Mouse (Mus musculus) hindbrain, embryonic 15.5 days (tissue): ENCODE results near the gene Tmem108. TPM values are rescaled to one million over a fixed set of nuclear protein-coding genes. Genes with fewer than 3 reads are reported as not detected.

Source experiments
- ATAC-seq: fragments of 200-750 bp; cut with Nextera tagmentation; 2 replicates; pipeline ENCODE4 v1.8.0; 2017; ENCODE audit warnings: low read depth, moderate number of reproducible peaks, moderate TSS enrichment; ENCODE audit not compliant: low FRiP score
- H3K27ac ChIP-seq: fragments of 300-500 bp; sonication (generic); replicated peaks from 2 replicates; pipeline ENCODE4 v1.5.1; 2015; ENCODE audit warnings: mild to moderate bottlenecking, inconsistent platforms
- H3K27me3 ChIP-seq: fragments of 300-500 bp; sonication (generic); 2 replicates; pipeline ENCODE4 v1.6.1; 2015; ENCODE audit warnings: control low read depth, inconsistent platforms
- H3K36me3 ChIP-seq: fragments of 300-500 bp; sonication (generic); 2 replicates; pipeline ENCODE4 v1.6.1; 2015; ENCODE audit warnings: control low read depth, inconsistent platforms
- H3K4me1 ChIP-seq: fragments of 300-500 bp; sonication (generic); replicated peaks from 2 replicates; pipeline ENCODE4 v1.6.1; 2015; ENCODE audit warnings: control low read depth, inconsistent platforms
- H3K4me2 ChIP-seq: fragments of 300-500 bp; sonication (generic); 2 replicates; pipeline ENCODE4 v1.6.1; 2015; ENCODE audit warnings: moderate library complexity, mild to moderate bottlenecking, inconsistent platforms
- H3K4me3 ChIP-seq: fragments of 300-500 bp; sonication (generic); 2 replicates; pipeline ENCODE4 v1.5.1; 2015; ENCODE audit warnings: mild to moderate bottlenecking, inconsistent platforms
- H3K9ac ChIP-seq: fragments of 300-500 bp; sonication (generic); 2 replicates; pipeline ENCODE4 v1.6.1; 2015; ENCODE audit warnings: inconsistent platforms
- H3K9me3 ChIP-seq: fragments of 300-500 bp; sonication (generic); 2 replicates; pipeline ENCODE4 v1.6.1; 2016; ENCODE audit warnings: control low read depth, inconsistent platforms
- WGBS: fragments of 180-500 bp; shearing (Covaris S2); methylation state at CpG from one replicate; pipeline ENCODE4 v1.1.7; 2015; 5-methylcytosine and 5-hydroxymethylcytosine counted together
- polyA plus RNA-seq: library from polyadenylated mRNA; unstranded; fragments of >200 nt; fragmentation: Nextera tagmentation; extraction: Ambion mirVana; gene quantifications from 2 replicates; pipeline ENCODE4 v1.2.1, GENCODE M21; 2015

Tmem108 gene
- polyA plus RNA-seq, 1 experiment from 2014 or later = 30.2 TPM

DNA sequence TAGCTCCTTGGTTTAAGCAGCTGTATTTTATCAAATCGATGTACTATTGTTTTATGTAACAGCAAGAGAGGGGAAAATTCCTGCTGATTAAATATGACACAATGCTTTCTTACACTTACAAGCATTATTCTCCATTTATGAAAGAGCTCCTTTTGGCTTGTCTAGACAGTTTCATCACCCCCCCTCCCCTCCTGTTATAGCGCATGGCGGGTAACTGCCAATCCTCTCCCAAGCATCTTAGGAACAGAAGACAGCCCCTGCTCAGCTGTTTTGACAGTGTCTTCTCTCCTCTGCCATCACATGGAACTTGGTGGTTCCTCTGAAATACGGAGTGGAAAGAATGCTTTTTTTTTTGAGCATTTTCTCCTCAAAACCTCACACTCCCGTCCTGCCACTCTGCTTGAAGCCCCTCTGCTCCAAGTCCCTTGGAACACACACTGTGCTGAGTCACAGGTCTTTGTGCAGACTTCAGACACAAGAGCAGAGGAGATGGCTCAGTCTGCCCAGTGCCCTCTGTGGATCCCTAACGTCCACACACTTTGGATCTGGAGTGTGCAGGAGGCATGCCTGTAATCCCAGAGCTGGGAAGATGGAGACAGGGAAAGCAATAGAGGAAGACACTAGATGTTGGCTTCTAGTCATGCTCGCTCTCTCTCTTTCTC, 237.8 kb downstream of the Tmem108 start:
- H3K36me3 ChIP-seq = no peaks in the 10 kb centered on the region
- no peak overlapping the region for H3K4me3 ChIP-seq
- 40% methylated on average over 7 of the region's 7 CpGs for WGBS
- no peak overlapping the region for H3K9ac ChIP-seq
- no peaks in the 10 kb centered on the region for H3K9me3 ChIP-seq
- no peaks in the 10 kb centered on the region for H3K27me3 ChIP-seq
- H3K4me2 ChIP-seq = no peak overlapping the region
- no peak for ATAC-seq
- H3K4me1 ChIP-seq = peaks cover 25% of the 10 kb centered on the region
- no peak overlapping the region for H3K27ac ChIP-seq

- no peak overlapping the region for H3K4me3 ChIP-seq
- H3K27me3 ChIP-seq = no peaks in the 10 kb centered on the region
- H3K9ac ChIP-seq = no peak overlapping the region
- no peaks in the 10 kb centered on the region for H3K36me3 ChIP-seq
- H3K4me2 ChIP-seq = no peak overlapping the region
- peaks cover 25% of the 10 kb centered on the region for H3K4me1 ChIP-seq
- no peak for ATAC-seq
- WGBS = 53% methylated on average over 6 of the region's 6 CpGs
- no peak overlapping the region for H3K27ac ChIP-seq
- no peaks in the 10 kb centered on the region for H3K9me3 ChIP-seq
These were observed 238.6 kb downstream of the Tmem108 start for GRCm38 (mm10) chr9:103523008-103523407.

DNA sequence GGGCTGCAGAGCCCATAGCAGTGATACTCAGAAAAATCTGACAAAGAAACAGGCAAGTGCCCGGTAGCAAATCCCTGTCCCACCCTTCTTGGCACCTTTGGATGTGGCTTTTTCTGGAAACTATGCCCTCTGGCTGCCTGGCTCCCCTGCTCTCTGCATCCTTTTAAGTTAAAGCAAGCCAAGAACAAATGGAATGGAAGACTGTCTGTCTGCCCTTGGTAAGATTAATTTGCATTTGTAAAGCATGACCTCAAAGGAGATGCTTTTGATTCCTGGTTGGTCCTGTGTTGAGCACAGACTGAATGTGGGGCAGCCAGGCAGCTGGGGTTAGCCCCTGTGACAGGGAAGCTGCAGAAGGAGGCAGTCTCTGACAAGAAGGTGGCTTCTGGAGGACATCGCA, 247.8 kb downstream of the Tmem108 start:
- WGBS = 36% methylated on average over 2 of the region's 2 CpGs
- no peak overlapping the region for H3K4me2 ChIP-seq
- no peaks in the 10 kb centered on the region for H3K9me3 ChIP-seq
- H3K4me1 ChIP-seq = no peaks in the 10 kb centered on the region
- H3K27me3 ChIP-seq = no peaks in the 10 kb centered on the region
- H3K27ac ChIP-seq = no peak overlapping the region
- ATAC-seq = no peak
- no peaks in the 10 kb centered on the region for H3K36me3 ChIP-seq
- no peak overlapping the region for H3K9ac ChIP-seq
- no peak overlapping the region for H3K4me3 ChIP-seq

DNA sequence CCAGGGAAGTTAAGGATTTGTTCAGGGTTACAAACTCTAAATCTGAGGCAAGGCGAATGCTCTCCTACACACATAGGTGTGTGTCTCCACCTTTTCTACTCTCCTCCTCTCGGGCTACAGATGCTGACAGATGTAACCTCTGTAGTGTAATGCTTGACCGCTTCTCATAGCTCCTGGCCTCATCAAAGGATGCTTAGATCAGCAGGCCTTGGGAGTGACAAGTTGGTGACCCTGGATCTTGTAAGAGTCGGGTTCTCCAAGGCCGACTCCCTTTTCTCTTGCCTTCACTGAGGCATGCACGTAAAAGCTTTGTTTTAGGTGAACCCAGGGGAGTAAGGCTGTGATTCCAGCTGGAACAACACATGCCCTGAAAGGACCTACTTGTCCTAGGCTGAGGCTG, 249.4 kb downstream of the Tmem108 start:
- Histone ChIP-seq H3K4me1 (no peaks in the 10 kb centered on the region; the same call in 1 of the 2 replicates), H3K4me2 (no peak overlapping the region), H3K4me3 (no peak overlapping the region), H3K9me3 (no peaks in the 10 kb centered on the region), H3K36me3 (no peaks in the 10 kb centered on the region), H3K27ac (no peak overlapping the region), H3K27me3 (no peaks in the 10 kb centered on the region), H3K9ac (no peak overlapping the region)
- 77% methylated on average over 6 of the region's 6 CpGs for WGBS
- no peak for ATAC-seq

GRCm38 (mm10) chr9:103506968-103507584, 254.6 kb downstream of the Tmem108 start:
- Histone ChIP-seq H3K27ac (no peak overlapping the region), H3K36me3 (no peaks in the 10 kb centered on the region), H3K4me3 (no peak overlapping the region), H3K4me1 (peaks cover 35% of the 10 kb centered on the region), H3K4me2 (no peak overlapping the region), H3K27me3 (no peaks in the 10 kb centered on the region), H3K9ac (no peak overlapping the region), H3K9me3 (no peaks in the 10 kb centered on the region)
- no peak for ATAC-seq
- WGBS = 72% methylated on average over 7 of the region's 7 CpGs

- Histone ChIP-seq H3K27me3 (no peaks in the 10 kb centered on the region), H3K9me3 (no peaks in the 10 kb centered on the region), H3K4me2 (no peak overlapping the region), H3K27ac (peak overlapping the region; percentile 39; the same call in 1 of the 2 replicates), H3K9ac (no peak overlapping the region), H3K4me3 (no peak overlapping the region), H3K36me3 (no peaks in the 10 kb centered on the region), H3K4me1 (peaks cover 48% of the 10 kb centered on the region)
- ATAC-seq = no peak
- WGBS = 34% methylated on average over 5 of the region's 5 CpGs
These were observed 256.6 kb downstream of the Tmem108 start for GRCm38 (mm10) chr9:103505067-103505466.

DNA sequence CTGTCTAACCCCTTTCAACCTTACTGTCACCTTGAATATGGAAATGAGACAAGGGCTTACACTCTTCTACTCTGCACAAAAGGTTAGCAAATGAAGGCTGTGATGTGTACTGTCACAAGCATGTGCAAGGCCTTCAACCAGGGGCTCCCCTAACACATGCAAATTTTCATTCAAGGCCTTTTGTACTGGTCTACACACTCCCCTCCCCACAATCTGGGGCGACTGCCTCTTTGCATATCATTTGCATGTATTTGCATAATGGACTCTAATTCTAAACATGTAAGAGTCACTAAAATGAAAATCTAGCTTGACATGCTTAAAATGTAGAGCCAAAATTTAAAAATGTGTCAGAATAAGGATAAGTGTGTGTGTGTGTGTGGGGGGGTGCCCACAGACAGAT, 257.0 kb downstream of the Tmem108 start:
- peak; percentile 76 for ATAC-seq
- no peak overlapping the region for H3K4me3 ChIP-seq
- H3K9ac ChIP-seq = no peak overlapping the region
- H3K27ac ChIP-seq = 0 out of 2 replicates have a peak overlapping the region, but pooled peaks have one; percentile 22
- no peak overlapping the region for H3K4me2 ChIP-seq
- no peaks in the 10 kb centered on the region for H3K9me3 ChIP-seq
- H3K27me3 ChIP-seq = no peaks in the 10 kb centered on the region
- H3K36me3 ChIP-seq = no peaks in the 10 kb centered on the region
- WGBS = 19% methylated on average over 1 of the region's 1 CpGs
- H3K4me1 ChIP-seq = peaks cover 48% of the 10 kb centered on the region

DNA sequence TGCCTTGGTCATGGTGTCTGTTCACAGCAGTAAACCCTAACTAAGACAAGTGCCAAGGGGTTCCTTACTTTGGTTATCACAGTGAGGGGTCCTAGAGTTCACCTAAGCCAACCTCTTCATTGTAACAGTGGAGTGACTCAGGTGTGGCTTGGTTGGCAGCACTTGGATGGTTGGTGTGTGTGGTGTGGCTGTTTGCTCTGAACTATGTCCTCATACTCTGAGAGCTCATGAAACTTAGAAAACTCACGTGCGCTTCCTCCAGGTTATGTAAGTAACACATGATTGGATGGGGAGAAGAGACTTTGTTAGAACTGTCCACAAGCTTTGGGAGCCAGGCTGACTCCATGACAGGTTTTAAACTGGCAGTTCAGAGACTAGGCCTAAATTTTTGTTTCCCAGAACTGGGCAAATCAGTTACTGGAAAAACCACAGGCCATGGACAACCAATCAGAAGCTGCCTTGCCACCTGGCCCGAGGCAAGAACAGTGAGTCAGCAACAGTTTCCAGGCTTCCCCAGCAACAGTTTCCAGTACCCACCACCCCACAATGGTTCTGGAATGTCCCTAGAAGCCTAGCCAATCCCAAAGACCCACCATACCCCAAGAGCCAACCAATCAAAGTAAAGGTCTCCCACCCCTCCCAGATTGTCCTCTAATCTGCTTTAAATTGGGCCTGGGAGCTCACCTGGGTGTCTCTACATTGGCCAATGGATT, 257.9 kb downstream of the Tmem108 start:
- no peak overlapping the region for H3K4me3 ChIP-seq
- H3K9me3 ChIP-seq = no peaks in the 10 kb centered on the region
- 92% methylated on average over 3 of the region's 3 CpGs for WGBS
- no peak for ATAC-seq
- H3K27ac ChIP-seq = no peak overlapping the region
- no peak overlapping the region for H3K9ac ChIP-seq
- peaks cover 3% of the 10 kb centered on the region; the same call in 1 of the 2 replicates for H3K27me3 ChIP-seq
- peaks cover 48% of the 10 kb centered on the region for H3K4me1 ChIP-seq
- H3K4me2 ChIP-seq = no peak overlapping the region
- H3K36me3 ChIP-seq = no peaks in the 10 kb centered on the region

GRCm38 (mm10) chr9:103502655-103503054, 259.0 kb downstream of the Tmem108 start:
- Histone ChIP-seq H3K4me3 (no peak overlapping the region), H3K4me2 (no peak overlapping the region), H3K36me3 (no peaks in the 10 kb centered on the region), H3K9me3 (no peaks in the 10 kb centered on the region), H3K4me1 (peaks cover 48% of the 10 kb centered on the region), H3K9ac (no peak overlapping the region), H3K27me3 (peaks cover 7% of the 10 kb centered on the region; the same call in 1 of the 2 replicates), H3K27ac (no peak overlapping the region)
- 61% methylated on average over 2 of the region's 2 CpGs for WGBS
- ATAC-seq = no peak

DNA sequence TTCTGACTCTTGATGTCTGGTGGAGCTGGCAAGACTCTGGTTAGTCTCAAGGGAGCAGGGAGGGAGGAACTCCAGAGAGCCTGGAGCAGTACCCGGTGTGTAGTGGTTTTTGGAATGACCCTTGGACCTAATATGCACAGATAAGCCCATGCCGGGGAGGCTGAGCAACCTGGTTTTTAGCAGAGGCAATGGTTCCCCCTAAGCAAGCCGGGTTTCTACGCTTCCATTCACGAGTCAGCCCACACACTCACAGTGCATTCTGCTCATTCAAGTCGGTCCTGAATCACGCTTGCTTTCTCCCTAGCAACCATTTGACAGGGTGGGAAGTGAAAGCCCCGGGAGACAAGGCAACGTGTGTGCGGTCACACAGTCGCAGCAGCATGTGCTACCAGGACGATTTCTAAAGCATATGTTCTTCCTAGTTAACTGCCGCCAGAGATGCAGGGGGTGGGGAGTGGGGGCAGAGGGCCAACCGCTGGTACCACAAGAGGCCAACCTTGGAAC, 259.7 kb downstream of the Tmem108 start:
- Histone ChIP-seq H3K36me3 (no peaks in the 10 kb centered on the region), H3K4me1 (peaks cover 46% of the 10 kb centered on the region), H3K4me3 (no peak overlapping the region), H3K9ac (no peak overlapping the region), H3K9me3 (no peaks in the 10 kb centered on the region), H3K27ac (0 out of 2 replicates have a peak overlapping the region, but pooled peaks have one; percentile 2), H3K4me2 (peak overlapping the region; percentile 18; the same call in 1 of the 2 replicates), H3K27me3 (peaks cover 9% of the 10 kb centered on the region; the same call in 1 of the 2 replicates)
- 4% methylated on average over 14 of the region's 14 CpGs for WGBS
- peak; percentile 74 for ATAC-seq

DNA sequence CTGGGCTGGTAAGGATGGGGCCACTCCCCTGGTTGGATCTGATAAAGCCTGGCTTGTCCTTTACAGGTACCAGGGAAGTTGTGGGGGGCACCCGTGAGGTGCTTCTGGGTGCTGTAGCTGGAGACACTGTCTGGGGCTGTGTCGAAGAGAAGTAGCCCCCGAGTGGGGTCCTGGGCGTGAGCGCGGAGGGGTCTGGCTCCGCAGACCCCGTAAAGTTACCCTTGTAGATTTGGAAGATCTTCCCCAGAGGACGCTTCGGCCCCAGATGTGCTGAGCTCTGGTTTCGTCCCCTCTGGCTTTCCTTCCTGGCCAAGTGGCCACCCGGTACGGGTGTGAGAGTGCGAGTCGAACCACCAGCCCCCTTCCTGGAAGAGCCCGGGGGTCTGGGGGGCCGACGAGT, 262.3 kb downstream of the Tmem108 start:
- Histone ChIP-seq H3K9ac (no peak overlapping the region), H3K9me3 (no peaks in the 10 kb centered on the region), H3K4me2 (no peak overlapping the region), H3K4me1 (peaks cover 36% of the 10 kb centered on the region), H3K36me3 (no peaks in the 10 kb centered on the region), H3K4me3 (no peak overlapping the region), H3K27me3 (peaks cover 9% of the 10 kb centered on the region; the same call in 1 of the 2 replicates), H3K27ac (no peak overlapping the region)
- ATAC-seq = no peak
- 80% methylated on average over 18 of the region's 18 CpGs for WGBS

- no peak overlapping the region for H3K27ac ChIP-seq
- H3K9me3 ChIP-seq = no peaks in the 10 kb centered on the region
- WGBS = 52% methylated on average over 8 of the region's 8 CpGs
- H3K27me3 ChIP-seq = peaks cover 9% of the 10 kb centered on the region; the same call in 1 of the 2 replicates
- ATAC-seq = no peak
- no peak overlapping the region for H3K4me3 ChIP-seq
- H3K9ac ChIP-seq = no peak overlapping the region
- H3K4me1 ChIP-seq = peaks cover 29% of the 10 kb centered on the region
- H3K36me3 ChIP-seq = no peaks in the 10 kb centered on the region
- no peak overlapping the region for H3K4me2 ChIP-seq
These were observed 262.9 kb downstream of the Tmem108 start for GRCm38 (mm10) chr9:103498699-103499098.
